Mouse (Mus musculus): ENCODE results near the gene C5ar2. TPM values are rescaled to one million over a fixed set of nuclear protein-coding genes. Genes with fewer than 3 reads are reported as not detected.

The C5ar2 gene
- polyA plus RNA-seq (2015; fragmentation: Nextera tagmentation; extraction: Ambion mirVana): 0.09 and 0.10 TPM in 2 replicates

DNA sequence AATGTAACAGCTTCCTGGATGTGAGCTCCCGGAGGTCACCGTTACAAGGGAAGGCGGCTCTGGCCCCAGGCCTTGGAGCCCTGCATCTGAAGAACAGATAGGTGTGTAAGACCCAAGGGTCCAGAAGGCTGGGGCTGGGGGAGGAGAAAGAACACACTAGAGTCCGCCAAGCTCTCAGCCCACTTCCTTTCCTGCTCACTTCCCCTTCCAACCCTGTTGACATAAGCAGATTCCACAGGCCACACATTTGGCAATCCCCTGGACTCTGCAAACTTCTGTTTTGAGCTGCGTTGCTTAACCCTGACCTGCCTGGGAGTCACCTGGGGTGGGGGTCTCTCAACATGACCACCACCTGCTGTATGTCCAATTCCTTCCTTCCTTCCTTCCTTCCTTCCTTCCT, at the start of gene C5ar2:
Gene C5ar2 (minus strand): TSS at position 88 of the 400 bp plus-strand sequence.
- no peaks in the 10 kb centered on the region for H3K4me1 ChIP-seq
- no peaks in the 10 kb centered on the region for H3K27me3 ChIP-seq
- no peak for ATAC-seq (ENCODE audit: low FRiP score, low read depth)
- no peaks in the 10 kb centered on the region for H3K36me3 ChIP-seq
- no peaks in the 10 kb centered on the region for H3K9me3 ChIP-seq
- 67% methylated on average over 5 of the region's 5 CpGs for WGBS
- no peak within 1 kb of the TSS for H3K27ac ChIP-seq
- no peak within 1 kb of the TSS for H3K9ac ChIP-seq
- no peak within 1 kb of the TSS for H3K4me3 ChIP-seq
- no peak within 1 kb of the TSS for H3K4me2 ChIP-seq (replicated peaks)

DNA sequence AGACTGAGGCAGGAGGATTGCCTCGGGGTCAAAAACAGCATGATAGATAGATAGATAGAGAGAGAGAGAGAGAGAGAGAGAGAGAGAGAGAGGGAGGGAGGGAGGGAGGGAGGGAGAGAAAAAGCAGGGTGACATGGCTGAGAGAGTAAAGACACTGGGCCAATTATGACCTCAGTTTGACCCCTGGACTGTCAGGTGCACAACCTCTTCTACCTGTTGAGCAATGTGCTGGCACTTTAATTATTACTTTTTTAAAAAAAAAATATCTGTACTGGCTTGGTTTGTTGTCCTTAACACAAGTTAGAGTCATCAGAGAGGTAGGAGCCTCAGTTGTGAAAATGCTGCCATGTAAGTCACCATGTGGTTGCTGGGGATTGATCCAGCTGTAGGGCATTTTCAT, 43.8 kb upstream of the C5ar2 start:
- Histone ChIP-seq H3K4me1 (peaks cover 12% of the 10 kb centered on the region), H3K9me3 (no peaks in the 10 kb centered on the region), H3K4me3 (no peak overlapping the region), H3K27ac (no peak overlapping the region), H3K36me3 (peaks cover 14% of the 10 kb centered on the region), H3K9ac (no peak overlapping the region), H3K27me3 (no peaks in the 10 kb centered on the region), H3K4me2 (replicated peaks) (no peak overlapping the region)
- ATAC-seq (ENCODE audit: low FRiP score, low read depth): no peak
- WGBS: 65% methylated on average over 1 of the region's 1 CpGs

DNA sequence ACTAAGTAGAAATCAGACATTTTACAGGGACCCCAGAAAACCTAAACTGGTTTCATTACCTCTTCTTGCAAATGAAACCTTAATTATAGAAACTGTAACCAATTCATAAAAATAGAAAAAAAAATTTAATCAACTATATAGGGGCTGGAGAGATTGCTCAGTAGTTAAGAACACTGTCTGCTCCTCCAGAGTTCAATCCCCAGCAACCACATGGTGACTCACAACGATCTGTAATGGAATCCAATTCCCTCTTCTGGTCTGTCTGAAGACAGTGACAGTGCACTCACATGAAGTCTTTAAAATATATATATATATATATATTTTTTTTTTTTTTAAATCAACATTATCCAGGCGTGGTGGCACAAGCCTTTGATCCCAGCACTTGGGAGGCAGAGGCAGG, 43.1 kb upstream of the C5ar2 start:
- peak overlapping the region; percentile 95 for H3K27ac ChIP-seq
- H3K4me3 ChIP-seq: peak overlapping the region; percentile 61
- H3K9ac ChIP-seq: peak overlapping the region; percentile 79
- 80% methylated on average over 2 of the region's 2 CpGs for WGBS
- peaks cover 12% of the 10 kb centered on the region for H3K4me1 ChIP-seq
- no peaks in the 10 kb centered on the region for H3K27me3 ChIP-seq
- H3K4me2 ChIP-seq (replicated peaks): peak overlapping the region; percentile 66
- no peaks in the 10 kb centered on the region for H3K9me3 ChIP-seq
- ATAC-seq (ENCODE audit: low FRiP score, low read depth): no peak
- peaks cover 21% of the 10 kb centered on the region for H3K36me3 ChIP-seq

DNA sequence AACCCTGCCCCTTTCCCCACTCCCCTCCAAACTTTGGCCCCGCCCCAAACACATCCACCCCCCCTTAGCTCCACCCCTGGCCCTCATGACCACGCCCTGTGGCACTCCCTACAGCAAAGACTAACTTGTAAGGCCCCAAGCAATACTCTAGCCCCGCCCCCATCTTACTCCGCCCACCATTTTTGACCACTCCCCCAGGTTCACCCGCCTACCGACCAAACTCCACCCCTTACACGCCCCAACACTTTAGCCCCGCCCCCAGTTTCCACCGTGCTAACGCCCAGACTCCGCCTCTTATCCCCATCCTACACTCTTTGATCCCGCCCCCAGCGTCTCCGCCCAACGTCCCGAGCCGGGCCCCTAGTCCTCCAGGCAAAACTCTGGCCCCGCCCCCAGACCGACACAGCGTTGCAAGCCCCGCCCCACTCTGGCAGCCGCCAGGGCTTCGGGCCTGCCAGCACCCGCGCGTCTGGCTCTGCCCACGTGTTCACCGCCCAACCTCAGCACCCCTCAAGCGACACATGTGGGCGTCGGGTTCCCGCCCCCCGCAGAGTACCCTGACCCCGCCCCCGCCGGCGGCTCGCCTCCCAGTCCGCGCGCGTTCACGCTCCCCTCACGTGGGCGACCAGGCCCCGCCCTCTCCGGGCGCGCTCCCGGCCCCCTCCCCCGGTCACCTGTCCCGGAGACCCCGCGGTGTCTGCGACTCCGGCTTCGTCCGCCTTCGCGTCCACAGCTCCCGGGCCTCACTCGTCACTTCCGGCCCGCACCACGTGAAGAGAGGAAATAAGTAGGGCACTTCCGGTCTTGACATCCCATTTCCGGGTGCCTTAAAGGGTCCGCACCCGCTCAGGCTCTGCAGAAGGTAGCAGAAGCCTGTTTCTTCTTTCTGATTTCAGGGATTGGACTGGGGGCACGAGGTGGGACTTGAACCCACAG, 42.3 kb upstream of the C5ar2 start, which contains the start of gene Ccdc9:
Gene Ccdc9 (minus strand): TSS at position 770 of the 936 bp plus-strand sequence.
- ATAC-seq (ENCODE audit: low FRiP score, low read depth): peak; percentile 91
- peaks cover 12% of the 10 kb centered on the region for H3K4me1 ChIP-seq

DNA sequence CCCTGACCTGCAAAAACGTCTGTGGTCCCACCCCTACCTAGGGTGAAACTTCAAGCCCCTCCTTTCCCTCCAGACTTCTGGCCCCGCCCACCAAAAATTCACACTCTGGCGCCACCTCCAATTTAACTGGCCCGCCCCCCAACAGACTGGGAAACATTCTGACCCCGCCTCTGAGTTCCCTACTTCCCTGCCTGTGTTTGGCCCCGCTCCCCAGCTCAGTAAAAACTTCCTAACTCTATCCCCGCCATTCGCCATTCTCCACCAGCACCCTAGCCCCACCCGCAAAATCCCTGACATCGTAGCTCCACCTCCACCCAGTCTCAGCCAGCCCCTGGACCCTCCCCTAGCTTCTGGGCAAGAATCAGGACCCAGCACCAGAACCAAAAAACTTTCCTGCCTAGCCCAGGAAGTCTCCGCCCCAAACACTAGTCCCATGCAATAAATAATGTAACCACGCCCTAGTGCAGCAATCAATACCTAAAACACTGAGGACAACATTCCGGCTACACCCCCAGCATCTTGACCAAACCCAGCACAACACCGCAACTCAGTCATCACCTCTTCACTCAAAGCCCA, 41.6 kb upstream of the C5ar2 start:
- Histone ChIP-seq H3K9me3 (no peaks in the 10 kb centered on the region), H3K27ac (peak overlapping the region; percentile 69), H3K36me3 (peaks cover 36% of the 10 kb centered on the region), H3K4me3 (peak overlapping the region; percentile 61), H3K4me1 (peaks cover 12% of the 10 kb centered on the region), H3K4me2 (replicated peaks) (peak overlapping the region; percentile 66), H3K9ac (peak overlapping the region; percentile 51), H3K27me3 (no peaks in the 10 kb centered on the region)
- 1% methylated on average over 14 of the region's 14 CpGs for WGBS
- ATAC-seq (ENCODE audit: low FRiP score, low read depth): peak; percentile 65

More for the DNA sequence above, 42.3 kb upstream of the C5ar2 start, which contains the start of gene Ccdc9:
- WGBS: under 1% methylated on average over 70 of the region's 70 CpGs
- H3K36me3 ChIP-seq: peaks cover 29% of the 10 kb centered on the region
- H3K27ac ChIP-seq: peak within 1 kb of the TSS; percentile 95
- peak within 1 kb of the TSS; percentile 61 for H3K4me3 ChIP-seq
- H3K27me3 ChIP-seq: no peaks in the 10 kb centered on the region
- no peaks in the 10 kb centered on the region for H3K9me3 ChIP-seq
- H3K4me2 ChIP-seq (replicated peaks): peak within 1 kb of the TSS; percentile 66
- peak within 1 kb of the TSS; percentile 79 for H3K9ac ChIP-seq

DNA sequence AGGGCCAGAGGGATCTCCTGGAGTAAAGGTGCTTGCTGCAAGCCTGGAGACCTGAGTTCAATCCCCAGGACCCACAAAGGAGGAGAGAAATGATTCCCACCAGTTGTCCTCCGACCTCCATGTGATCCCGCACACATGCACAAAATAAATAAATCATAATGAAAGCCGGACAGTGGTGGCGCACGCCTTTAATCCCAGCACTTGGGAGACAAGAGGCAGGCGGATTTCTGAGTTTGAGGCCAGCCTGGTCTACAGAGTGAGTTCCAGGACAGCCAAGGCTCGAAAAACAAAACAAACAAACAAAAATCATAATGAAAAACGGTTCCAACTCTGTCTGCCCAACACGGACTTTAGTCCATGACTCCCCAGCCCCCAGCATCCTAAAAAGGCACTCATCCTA, 41.0 kb upstream of the C5ar2 start:
- no peak for ATAC-seq (ENCODE audit: low FRiP score, low read depth)
- peaks cover 40% of the 10 kb centered on the region for H3K36me3 ChIP-seq
- no peaks in the 10 kb centered on the region for H3K9me3 ChIP-seq
- H3K27ac ChIP-seq: peak overlapping the region; percentile 69; the same call in 1 of the 2 replicates
- 68% methylated on average over 9 of the region's 9 CpGs for WGBS
- H3K4me2 ChIP-seq (replicated peaks): peak overlapping the region; percentile 66
- peak overlapping the region; percentile 51 for H3K9ac ChIP-seq
- H3K4me1 ChIP-seq: peaks cover 12% of the 10 kb centered on the region
- peak overlapping the region; percentile 61 for H3K4me3 ChIP-seq
- H3K27me3 ChIP-seq: no peaks in the 10 kb centered on the region

DNA sequence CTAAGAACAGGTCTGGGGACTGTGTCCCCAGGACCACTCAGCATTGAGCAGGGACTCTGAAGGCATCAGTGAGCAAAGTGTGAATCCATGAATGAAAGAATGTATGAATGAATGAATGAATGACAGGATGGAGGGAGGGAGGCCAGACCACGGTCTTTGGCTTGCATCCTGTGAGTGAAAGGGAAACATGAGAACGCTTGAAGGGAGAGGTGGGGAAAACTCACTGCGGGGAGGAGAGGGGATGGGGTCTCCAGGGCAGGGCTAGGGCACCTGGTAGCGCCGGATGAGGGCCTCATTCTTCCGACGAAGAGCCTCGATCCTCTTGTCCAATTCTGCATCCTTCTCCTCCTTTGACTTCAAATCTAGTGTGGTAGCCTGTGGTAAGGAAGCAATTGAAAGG, 40.0 kb upstream of the C5ar2 start:
- Histone ChIP-seq H3K4me2 (replicated peaks) (no peak overlapping the region), H3K27me3 (no peaks in the 10 kb centered on the region), H3K4me1 (peaks cover 12% of the 10 kb centered on the region), H3K9ac (no peak overlapping the region; the same call in 1 of the 2 replicates), H3K4me3 (no peak overlapping the region), H3K36me3 (peaks cover 45% of the 10 kb centered on the region), H3K9me3 (no peaks in the 10 kb centered on the region), H3K27ac (no peak overlapping the region)
- WGBS: 87% methylated on average over 8 of the region's 8 CpGs
- no peak for ATAC-seq (ENCODE audit: low FRiP score, low read depth)

DNA sequence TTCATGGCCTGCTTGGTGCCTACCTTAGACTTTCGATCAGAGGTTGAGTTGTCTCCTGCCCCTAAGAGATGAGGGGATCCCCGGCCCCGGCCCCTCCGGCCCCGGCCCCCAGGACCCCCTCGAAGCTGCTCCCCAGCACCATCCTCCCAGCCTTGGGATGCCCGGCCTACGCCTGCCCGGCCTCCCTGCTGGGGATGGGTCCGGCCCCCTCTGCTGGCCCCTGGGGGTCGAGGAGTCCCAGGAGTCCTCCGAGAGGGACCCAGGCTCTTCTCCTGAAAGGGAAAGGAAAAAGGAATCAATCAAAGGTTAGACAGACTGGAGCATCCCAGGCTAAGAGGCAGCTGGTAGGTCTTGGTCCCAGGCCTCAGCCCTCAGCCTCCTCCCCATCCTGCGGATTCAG, 38.4 kb upstream of the C5ar2 start:
- ATAC-seq (ENCODE audit: low FRiP score, low read depth): no peak
- Histone ChIP-seq H3K9me3 (no peaks in the 10 kb centered on the region), H3K4me2 (replicated peaks) (no peak overlapping the region), H3K27ac (no peak overlapping the region), H3K9ac (no peak overlapping the region), H3K27me3 (no peaks in the 10 kb centered on the region), H3K36me3 (peaks cover 62% of the 10 kb centered on the region), H3K4me1 (peaks cover 12% of the 10 kb centered on the region), H3K4me3 (no peak overlapping the region)
- WGBS: 96% methylated on average over 13 of the region's 13 CpGs

DNA sequence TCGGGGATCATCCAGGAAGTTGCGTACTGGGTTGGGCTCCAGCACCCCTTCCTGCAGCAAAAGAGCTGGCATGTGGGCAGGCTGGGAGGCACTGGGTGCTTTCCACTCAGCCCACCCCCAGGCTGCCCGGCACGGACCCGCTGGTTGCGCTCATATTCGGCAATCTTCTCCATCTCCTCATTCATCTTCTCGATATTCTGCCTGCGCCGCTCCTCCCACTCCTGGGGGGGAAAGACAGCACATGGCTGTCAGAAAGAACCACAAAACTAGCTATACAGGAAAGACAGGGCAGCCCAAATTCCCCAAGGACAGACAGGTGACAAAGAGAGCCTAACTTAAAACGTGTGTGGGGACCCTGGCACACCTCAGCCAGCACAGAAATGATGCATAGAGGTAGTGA, 36.8 kb upstream of the C5ar2 start:
- 91% methylated on average over 11 of the region's 11 CpGs for WGBS
- Histone ChIP-seq H3K36me3 (peaks cover 78% of the 10 kb centered on the region), H3K27me3 (no peaks in the 10 kb centered on the region), H3K4me2 (replicated peaks) (no peak overlapping the region), H3K9ac (no peak overlapping the region), H3K9me3 (no peaks in the 10 kb centered on the region), H3K4me3 (no peak overlapping the region), H3K27ac (no peak overlapping the region), H3K4me1 (peaks cover 11% of the 10 kb centered on the region)
- ATAC-seq (ENCODE audit: low FRiP score, low read depth): no peak

DNA sequence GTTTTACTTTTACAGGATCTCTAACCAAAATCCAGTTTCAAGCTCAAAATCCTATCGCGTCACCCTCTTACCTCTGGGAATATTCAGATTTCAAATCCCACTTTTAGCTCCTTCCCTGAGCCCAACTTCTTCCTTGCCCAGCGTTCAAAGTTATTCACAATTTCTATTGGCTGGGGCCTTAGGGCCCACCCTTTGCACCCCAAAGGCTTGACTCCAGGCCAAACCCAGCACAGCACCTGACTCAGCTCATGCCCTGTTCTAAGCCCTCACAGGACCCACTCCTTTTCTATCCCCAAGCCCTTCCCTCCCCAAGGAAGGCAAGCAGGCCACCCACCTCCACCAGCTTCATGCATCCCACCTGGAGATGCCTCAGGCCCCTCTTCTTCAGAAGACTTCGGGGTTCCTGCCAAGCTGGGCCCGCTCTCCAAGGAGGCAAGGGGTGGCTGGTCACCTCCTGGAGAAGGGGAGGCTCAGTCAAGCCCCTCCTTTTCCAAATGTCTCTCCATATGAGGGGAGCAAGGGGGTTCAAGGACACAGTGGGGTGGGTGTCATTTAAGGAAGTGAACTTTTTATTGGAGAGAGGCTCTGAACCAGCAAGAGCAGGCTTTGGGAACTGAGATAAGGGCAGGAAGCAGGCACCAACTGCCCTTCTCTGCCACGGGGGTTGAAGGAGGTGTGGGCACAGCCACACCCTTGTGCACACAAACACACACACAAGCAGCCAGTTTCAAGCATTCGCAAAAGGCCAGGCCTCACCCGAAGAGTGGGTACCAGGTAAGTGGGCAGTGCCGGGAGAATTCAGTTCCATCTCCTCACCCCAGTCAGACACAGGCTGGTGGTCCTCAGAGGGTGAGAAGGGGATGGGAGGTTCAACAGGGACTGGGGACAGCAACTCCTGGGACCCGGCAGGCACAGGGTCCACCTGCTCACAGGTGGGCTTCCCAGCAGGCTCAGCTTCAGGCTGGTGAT, 31.3 kb upstream of the C5ar2 start:
- ATAC-seq (ENCODE audit: low FRiP score, low read depth): no peak
- Histone ChIP-seq H3K4me2 (replicated peaks) (peak overlapping the region; percentile 90; the same call in 1 of the 2 replicates), H3K27me3 (peaks cover 4% of the 10 kb centered on the region; the same call in 1 of the 2 replicates), H3K9me3 (no peaks in the 10 kb centered on the region), H3K9ac (no peak overlapping the region; the same call in 1 of the 2 replicates), H3K27ac (no peak overlapping the region), H3K4me3 (no peak overlapping the region), H3K36me3 (peaks cover 49% of the 10 kb centered on the region), H3K4me1 (peaks cover 28% of the 10 kb centered on the region)
- WGBS: 84% methylated on average over 10 of the region's 10 CpGs

DNA sequence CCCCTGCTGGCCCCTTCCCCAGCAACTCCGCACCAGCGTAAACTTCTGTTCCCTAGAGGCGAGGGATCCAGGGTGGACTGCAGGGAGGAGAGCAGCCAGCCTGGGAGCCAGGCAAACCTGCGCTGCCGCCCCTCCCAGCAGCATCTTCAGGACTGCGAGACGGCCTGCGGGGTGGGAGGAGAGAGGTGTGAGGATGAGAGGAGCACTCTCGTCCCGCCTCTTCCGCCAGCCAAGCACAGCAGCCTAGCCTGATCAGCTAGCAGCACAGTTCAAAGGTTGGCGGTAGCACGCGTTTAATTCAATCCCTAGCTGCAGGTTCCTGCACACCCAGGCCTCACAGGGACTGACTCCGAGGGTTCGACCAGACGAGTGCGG, 29.8 kb upstream of the C5ar2 start:
- Histone ChIP-seq H3K4me2 (replicated peaks) (peak overlapping the region; percentile 90), H3K27me3 (peaks cover 4% of the 10 kb centered on the region; the same call in 1 of the 2 replicates), H3K36me3 (peaks cover 40% of the 10 kb centered on the region), H3K4me1 (peaks cover 28% of the 10 kb centered on the region), H3K27ac (peak overlapping the region; percentile 91), H3K9me3 (no peaks in the 10 kb centered on the region), H3K4me3 (peak overlapping the region; percentile 79), H3K9ac (peak overlapping the region; percentile 69)
- under 1% methylated on average over 17 of the region's 18 CpGs for WGBS
- ATAC-seq (ENCODE audit: low FRiP score, low read depth): peak; percentile 80
